Mouse (Mus musculus) heart, embryonic 14.5 days (tissue): ENCODE measurements at regions not wholly inside any gene's neighbourhood (a gene's known extent, or its start where the extent isn't known, plus 50 kb on each side); places are given as distances from the start of the nearest gene placed in this dataset.

Experiments
- ATAC-seq: fragments of 200-750 bp; cut with Nextera tagmentation; 2 replicates; pipeline ENCODE4 v1.8.0; 2017; ENCODE audit warnings: low read depth, moderate TSS enrichment; ENCODE audit not compliant: insufficient number of reproducible peaks, insufficient read depth, low FRiP score
- H3K27ac ChIP-seq, 2 experiments: fragments of 200-500 bp in 1 of 2; fragments of 300-500 bp in 1 of 2; sonication (generic) in 1 of 2; replicated peaks in 1 of 2; 2 replicates each; pipeline ENCODE4 v1.5.1; 2012 to 2014; ENCODE audit warnings: low read depth in 2 of 2, low read length in 2 of 2, control low read depth in 1 of 2, mild to moderate bottlenecking in 1 of 2, mixed read lengths in 1 of 2; ENCODE audit not compliant: control insufficient read depth in 1 of 2, insufficient read depth in 1 of 2
- H3K27me3 ChIP-seq: fragments of 300-500 bp; sonication (generic); 2 replicates; pipeline ENCODE4 v1.6.1; 2014; ENCODE audit warnings: mild to moderate bottlenecking, low read length, control low read depth; ENCODE audit not compliant: control insufficient read depth, insufficient read depth
- H3K36me3 ChIP-seq: fragments of 300-500 bp; sonication (generic); 2 replicates; pipeline ENCODE4 v1.6.1; 2014; ENCODE audit warnings: mild to moderate bottlenecking, control low read depth, low read length, mixed read lengths; ENCODE audit not compliant: control insufficient read depth, insufficient read depth
- H3K4me1 ChIP-seq, 2 experiments: fragments of 200-500 bp in 1 of 2; fragments of 300-500 bp in 1 of 2; sonication (generic) in 1 of 2; 2 replicates each; pipeline ENCODE4 v1.6.1; 2012 to 2014; ENCODE audit warnings: low read length in 2 of 2, control low read depth in 1 of 2, mixed read lengths in 1 of 2; ENCODE audit not compliant: control insufficient read depth in 2 of 2, insufficient read depth in 2 of 2
- H3K4me2 ChIP-seq: fragments of 300-500 bp; sonication (generic); 2 replicates; pipeline ENCODE4 v1.6.1; 2014; ENCODE audit warnings: mild to moderate bottlenecking, low read length
- H3K4me3 ChIP-seq, 2 experiments: fragments of 200-500 bp in 1 of 2; fragments of 300-500 bp in 1 of 2; sonication (generic) in 1 of 2; 2 replicates each; pipeline ENCODE4 v1.5.1; 2012 to 2014; ENCODE audit warnings: low read length in 2 of 2, mild to moderate bottlenecking in 2 of 2, control low read depth in 1 of 2, low read depth in 1 of 2, moderate library complexity in 1 of 2; ENCODE audit not compliant: control insufficient read depth in 1 of 2, insufficient read depth in 1 of 2
- H3K9ac ChIP-seq: fragments of 300-500 bp; sonication (generic); 2 replicates; pipeline ENCODE4 v1.6.1; 2014; ENCODE audit warnings: mild to moderate bottlenecking, low read length
- H3K9me3 ChIP-seq: fragments of 300-500 bp; sonication (generic); 2 replicates; pipeline ENCODE4 v1.6.1; 2016; ENCODE audit warnings: low read length, control low read depth; ENCODE audit not compliant: control insufficient read depth
- WGBS: fragments of 180-500 bp; shearing (Covaris S2); extraction: QIAGEN DNeasy Blood & Tissue Kit; methylation state at CpG from one replicate; pipeline ENCODE4 v1.1.7; 2014; 5-methylcytosine and 5-hydroxymethylcytosine counted together

DNA sequence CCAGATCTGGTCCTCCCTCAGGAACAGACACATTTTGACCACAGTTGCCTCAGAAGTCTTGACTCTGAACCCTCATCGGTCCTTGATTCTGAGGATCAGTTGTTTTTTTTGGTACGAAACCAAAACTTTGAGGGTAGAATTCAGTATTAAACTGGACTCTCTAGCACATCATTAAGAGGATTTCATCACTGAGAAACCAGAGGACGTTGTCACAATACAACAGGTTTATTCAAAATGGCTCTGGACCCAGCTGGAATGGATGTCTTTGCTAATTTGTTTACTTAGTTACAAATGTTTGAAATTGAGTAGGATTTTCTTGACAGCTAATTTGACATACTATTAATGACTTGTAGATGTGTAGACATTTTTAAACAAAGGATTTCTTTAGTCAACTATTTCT, 163.7 kb downstream of the Pten start:
- 76% methylated on average over 3 of the region's 3 CpGs for WGBS
- ATAC-seq = no peak

DNA sequence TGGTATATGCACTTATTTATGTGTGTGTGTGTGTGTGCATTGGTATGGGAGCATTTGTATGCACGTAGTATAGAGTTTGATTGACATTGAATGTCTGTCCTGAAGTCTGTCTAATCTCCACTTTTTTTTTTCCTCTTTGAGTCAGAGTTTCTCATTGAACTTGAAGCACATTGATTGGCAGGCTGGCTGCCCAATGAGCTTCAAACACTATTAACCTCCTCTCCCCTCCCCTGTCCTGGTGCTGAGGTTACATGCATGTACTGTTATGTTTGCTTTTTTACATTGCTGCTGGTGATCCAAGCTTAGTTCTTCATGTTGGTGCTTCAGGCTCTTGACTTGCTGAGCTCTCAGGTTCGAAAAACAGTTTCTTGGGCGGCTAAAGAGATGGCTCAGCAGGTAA, 166.6 kb downstream of the Pten start:
- ATAC-seq = no peak
- H3K4me1 ChIP-seq = peaks cover 0 to 2% of the 10 kb centered on the region in 2 experiments; a peak in 1 of 4 replicates
- no peaks in the 10 kb centered on the region for H3K36me3 ChIP-seq
- WGBS = 86% methylated on average over 3 of the region's 3 CpGs
- no peaks in the 10 kb centered on the region for H3K9me3 ChIP-seq
- no peak overlapping the region for H3K27ac ChIP-seq
- no peak overlapping the region for H3K4me3 ChIP-seq
- no peak overlapping the region for H3K9ac ChIP-seq
- H3K4me2 ChIP-seq = no peak overlapping the region
- H3K27me3 ChIP-seq = no peaks in the 10 kb centered on the region

More for the DNA sequence above, 163.7 kb downstream of the Pten start:
- Histone ChIP-seq H3K36me3 (no peaks in the 10 kb centered on the region), H3K27ac (no peak overlapping the region), H3K9ac (no peak overlapping the region), H3K4me1 (peaks cover under 1 to 2% of the 10 kb centered on the region in 2 experiments; a peak in 2 of 4 replicates), H3K4me3 (no peak overlapping the region), H3K4me2 (no peak overlapping the region), H3K9me3 (no peaks in the 10 kb centered on the region), H3K27me3 (no peaks in the 10 kb centered on the region)

DNA sequence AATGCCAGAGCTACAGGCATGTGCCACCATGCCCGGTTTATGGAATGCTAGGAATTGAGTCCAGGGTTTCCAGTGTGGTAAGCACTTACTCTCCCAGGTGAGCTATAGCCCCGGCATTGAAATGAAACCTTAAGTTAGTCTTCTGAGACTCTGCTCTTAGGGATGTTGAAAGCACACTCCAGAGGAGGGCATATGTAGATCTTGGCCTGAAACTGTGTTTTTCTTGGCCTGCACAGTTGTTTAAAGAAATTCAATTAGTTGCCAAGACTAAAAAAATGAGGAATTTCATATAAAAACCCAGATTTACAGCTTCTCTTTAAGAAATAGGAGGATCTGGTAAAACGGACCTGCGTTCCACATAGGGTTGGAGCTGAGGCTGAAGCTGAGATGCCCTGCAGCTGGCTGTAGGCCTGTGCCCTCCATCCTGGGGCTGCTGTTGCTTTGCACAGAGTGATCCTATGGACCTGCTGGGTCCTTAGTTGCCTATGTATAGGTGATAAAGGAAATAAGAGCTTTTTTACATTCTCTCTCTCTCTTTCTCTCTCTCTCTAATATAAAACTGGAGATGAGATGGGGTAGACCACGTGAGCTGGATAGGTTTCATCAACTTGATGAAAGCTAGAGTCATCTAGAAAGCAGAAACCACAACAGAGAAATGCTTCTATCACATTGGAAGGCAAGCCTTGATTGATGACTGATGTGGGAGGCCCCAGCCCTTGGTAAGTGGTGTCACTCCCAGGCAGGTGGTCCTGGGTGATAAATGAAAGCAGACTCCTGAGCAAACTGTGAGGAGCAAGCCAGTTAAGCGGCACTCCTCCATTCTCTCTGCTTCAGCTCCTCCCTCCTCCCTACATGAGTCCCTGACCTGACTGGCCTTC, 168.6 kb downstream of the Pten start:
- no peak overlapping the region for H3K9ac ChIP-seq

DNA sequence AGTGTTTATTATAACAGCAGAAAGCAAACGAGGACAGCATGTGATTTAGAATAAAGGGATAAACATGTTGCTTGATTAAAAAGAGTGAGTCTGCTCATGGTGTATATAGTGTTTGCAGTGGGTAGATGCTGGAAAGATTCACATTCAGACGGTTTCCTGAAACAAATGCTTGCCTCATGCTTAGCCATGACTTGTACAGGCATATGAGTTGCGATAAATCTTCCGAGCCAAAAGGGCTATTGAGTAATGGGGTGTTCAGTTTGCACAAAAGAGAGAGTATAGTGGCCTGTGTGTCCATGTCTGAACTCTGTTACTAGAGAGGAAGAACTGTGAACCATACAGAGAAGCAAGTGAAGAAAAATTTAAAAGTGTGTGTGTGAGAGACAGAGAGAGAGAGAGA, 169.3 kb downstream of the Pten start:
- peaks cover 0 to 2% of the 10 kb centered on the region in 2 experiments; a peak in 1 of 4 replicates for H3K4me1 ChIP-seq
- H3K4me3 ChIP-seq = no peak overlapping the region
- H3K9me3 ChIP-seq = no peaks in the 10 kb centered on the region
- H3K27ac ChIP-seq = no peak overlapping the region
- no peaks in the 10 kb centered on the region for H3K36me3 ChIP-seq
- 79% methylated on average over 4 of the region's 4 CpGs for WGBS
- no peak overlapping the region for H3K9ac ChIP-seq
- no peak for ATAC-seq
- H3K27me3 ChIP-seq = no peaks in the 10 kb centered on the region
- H3K4me2 ChIP-seq = no peak overlapping the region

More for the DNA sequence above, 168.6 kb downstream of the Pten start:
- H3K4me2 ChIP-seq = no peak overlapping the region
- no peak for ATAC-seq
- WGBS = 49% methylated on average over 6 of the region's 6 CpGs
- H3K27me3 ChIP-seq = no peaks in the 10 kb centered on the region
- no peak overlapping the region for H3K27ac ChIP-seq
- H3K36me3 ChIP-seq = no peaks in the 10 kb centered on the region
- no peak overlapping the region for H3K4me3 ChIP-seq
- peaks cover 0 to 2% of the 10 kb centered on the region in 2 experiments; a peak in 1 of 4 replicates for H3K4me1 ChIP-seq
- H3K9me3 ChIP-seq = no peaks in the 10 kb centered on the region

DNA sequence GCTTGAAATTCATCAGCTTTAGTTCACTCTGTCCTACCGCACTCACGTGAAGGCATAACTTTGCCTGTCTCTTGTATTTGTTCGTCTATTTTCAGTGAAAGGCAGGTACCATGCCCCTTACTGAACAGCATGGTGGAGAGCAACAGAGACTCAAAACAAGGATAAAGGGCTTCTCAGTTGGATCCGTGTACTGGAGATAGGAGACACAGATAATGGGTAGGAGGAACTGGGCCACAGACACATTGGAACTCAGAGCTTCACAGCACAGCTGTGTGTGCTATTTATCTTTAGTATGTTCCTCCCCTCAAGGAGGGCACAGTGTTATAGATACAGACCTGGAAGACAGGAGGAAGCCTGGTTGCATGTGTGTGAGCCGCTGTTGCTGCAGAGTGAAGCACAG, 176.4 kb downstream of the Pten start:
- H3K9me3 ChIP-seq = no peaks in the 10 kb centered on the region
- H3K9ac ChIP-seq = no peak overlapping the region
- H3K4me3 ChIP-seq = no peak overlapping the region
- no peak overlapping the region for H3K4me2 ChIP-seq
- no peaks in the 10 kb centered on the region for H3K27me3 ChIP-seq
- 69% methylated on average over 5 of the region's 5 CpGs for WGBS
- no peaks in the 10 kb centered on the region for H3K36me3 ChIP-seq
- H3K4me1 ChIP-seq = no peaks in the 10 kb centered on the region
- no peak overlapping the region for H3K27ac ChIP-seq
- no peak for ATAC-seq

DNA sequence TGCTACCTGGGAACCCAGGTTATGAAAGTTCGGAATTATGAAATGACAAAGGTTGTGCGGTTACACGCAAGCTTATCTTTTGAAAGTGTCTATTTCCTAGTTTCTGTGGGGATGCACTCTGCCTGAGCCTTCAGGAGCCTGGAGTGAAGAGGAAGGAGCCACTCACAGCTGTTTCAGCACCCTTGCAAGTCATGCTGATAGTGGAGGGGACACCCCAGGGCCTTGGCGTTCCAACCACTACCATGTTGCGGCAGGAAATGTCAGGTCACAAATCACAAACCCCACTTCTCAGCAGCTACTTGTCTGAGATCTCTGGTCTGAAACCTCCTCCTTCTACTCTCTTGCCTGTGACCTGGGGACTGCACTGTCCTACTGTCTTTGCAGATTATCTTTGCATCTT, 178.3 kb downstream of the Pten start:
- H3K4me1 ChIP-seq = no peaks in the 10 kb centered on the region
- H3K27me3 ChIP-seq = no peaks in the 10 kb centered on the region
- WGBS = 79% methylated on average over 5 of the region's 5 CpGs
- no peak overlapping the region for H3K4me3 ChIP-seq
- ATAC-seq = no peak
- no peak overlapping the region for H3K4me2 ChIP-seq
- H3K27ac ChIP-seq = no peak overlapping the region
- H3K36me3 ChIP-seq = no peaks in the 10 kb centered on the region
- no peak overlapping the region for H3K9ac ChIP-seq
- no peaks in the 10 kb centered on the region for H3K9me3 ChIP-seq

DNA sequence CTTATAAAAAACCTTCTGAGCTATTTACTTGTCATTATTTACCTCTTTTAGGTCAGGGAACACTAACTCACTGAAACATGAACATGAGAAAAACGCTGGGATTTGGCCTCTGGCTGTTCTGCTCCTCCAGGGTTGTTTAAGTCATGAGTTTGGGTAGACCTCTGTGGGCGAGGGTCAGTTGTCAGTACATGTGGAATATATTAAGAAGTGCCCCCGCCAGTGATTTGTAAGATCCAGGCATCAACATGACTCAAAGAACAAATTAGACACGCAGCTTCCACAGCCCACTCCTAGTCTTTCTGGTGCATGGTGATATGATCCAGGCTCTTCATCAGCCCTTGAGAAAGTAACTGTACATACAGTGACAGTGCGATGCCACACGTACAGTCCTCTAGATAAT, 180.3 kb downstream of the Pten start:
- 78% methylated on average over 6 of the region's 6 CpGs for WGBS
- Histone ChIP-seq H3K36me3 (no peaks in the 10 kb centered on the region), H3K4me2 (no peak overlapping the region), H3K27me3 (no peaks in the 10 kb centered on the region), H3K4me1 (no peaks in the 10 kb centered on the region), H3K27ac (no peak overlapping the region), H3K4me3 (no peak overlapping the region), H3K9me3 (no peaks in the 10 kb centered on the region), H3K9ac (no peak overlapping the region)
- ATAC-seq = no peak

DNA sequence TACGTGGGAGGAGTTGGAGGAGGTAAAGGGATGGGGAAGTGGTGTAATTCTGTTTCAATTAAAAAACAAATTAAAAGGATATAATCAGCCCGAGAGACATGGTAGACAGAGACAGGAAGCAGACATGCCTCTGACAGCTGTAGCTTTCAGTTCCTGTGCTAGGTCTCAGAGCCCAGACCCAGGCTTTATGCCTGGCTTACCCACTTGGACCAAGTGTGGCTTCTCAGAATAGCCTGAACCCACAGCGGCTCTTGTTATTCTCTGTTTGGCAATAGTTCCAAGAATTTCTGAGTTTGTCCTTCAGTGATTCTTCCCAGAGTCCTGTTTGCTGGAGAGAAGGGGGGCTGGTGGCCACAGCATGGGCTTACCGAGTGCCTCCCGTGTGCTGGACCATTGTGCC, 182.4 kb downstream of the Pten start:
- Histone ChIP-seq H3K4me1 (no peaks in the 10 kb centered on the region), H3K4me3 (no peak overlapping the region), H3K4me2 (no peak overlapping the region), H3K27me3 (no peaks in the 10 kb centered on the region), H3K9ac (no peak overlapping the region), H3K36me3 (no peaks in the 10 kb centered on the region), H3K9me3 (no peaks in the 10 kb centered on the region), H3K27ac (no peak overlapping the region)
- ATAC-seq = no peak
- WGBS = 74% methylated on average over 5 of the region's 5 CpGs
